Mouse (Mus musculus): ENCODE measurements at regions not wholly inside any gene's neighbourhood (a gene's known extent, or its start where the extent isn't known, plus 50 kb on each side); places are given as distances from the start of the nearest gene placed in this dataset.

DNA sequence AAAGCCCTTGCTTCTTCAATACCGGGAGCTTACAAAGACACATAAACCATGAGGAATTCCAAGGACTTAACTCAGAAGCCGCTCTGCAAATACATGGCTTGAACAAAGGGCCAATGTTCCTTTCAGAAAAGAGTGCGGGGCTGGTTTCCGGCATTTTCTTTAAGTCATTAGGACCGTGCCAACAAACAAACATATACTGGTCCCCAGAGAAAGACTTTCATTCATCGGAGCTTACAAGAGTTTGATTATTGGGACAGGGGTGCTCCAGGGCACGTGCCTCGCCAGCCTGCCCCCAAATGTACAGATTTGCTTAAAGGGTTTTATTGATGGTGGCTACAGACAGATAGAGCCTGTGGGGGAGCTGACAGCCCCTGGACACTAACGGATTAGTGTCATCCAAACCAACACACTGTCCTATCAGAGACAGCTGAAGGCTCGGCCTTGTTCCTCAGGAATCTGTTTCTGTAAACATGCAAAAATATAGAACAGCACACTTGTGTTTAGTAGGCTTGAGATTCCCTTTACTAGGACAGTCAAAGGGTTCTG, 169.4 kb downstream of the Gsdmc2 start:
- H3K4me3 ChIP-seq (ENCODE audit: low read depth, low read length) = no peak overlapping the region
- H3K27me3 ChIP-seq (ENCODE audit: control insufficient read depth, insufficient read depth, low read length, poor library complexity, severe bottlenecking) = no peaks in the 10 kb centered on the region
- no peak for TF ChIP-seq CTCF (IDR thresholded peaks at IDR 0.05; ENCODE audit: low read depth, low read length)
- no peak for TF ChIP-seq POLR2A (IDR thresholded peaks at IDR 0.05; ENCODE audit: insufficient read depth, low read length)
- no peak for TF ChIP-seq EP300 (IDR thresholded peaks at IDR 0.05; ENCODE audit: insufficient read depth, low read depth, low read length)
- H3K27ac ChIP-seq (ENCODE audit: insufficient read depth, low read length) = no peak overlapping the region
- no peaks in the 10 kb centered on the region for H3K4me1 ChIP-seq (ENCODE audit: control insufficient read depth, insufficient read depth, low read length)
- H3K36me3 ChIP-seq (ENCODE audit: control insufficient read depth, insufficient read depth, low read length, poor library complexity, severe bottlenecking) = no peaks in the 10 kb centered on the region
- H3K9ac ChIP-seq (ENCODE audit: low read depth, poor library complexity, severe bottlenecking) = no peak overlapping the region
- H3K9me3 ChIP-seq (replicated peaks; ENCODE audit: control insufficient read depth, insufficient read depth, low read length, poor library complexity, severe bottlenecking) = no peaks in the 10 kb centered on the region

DNA sequence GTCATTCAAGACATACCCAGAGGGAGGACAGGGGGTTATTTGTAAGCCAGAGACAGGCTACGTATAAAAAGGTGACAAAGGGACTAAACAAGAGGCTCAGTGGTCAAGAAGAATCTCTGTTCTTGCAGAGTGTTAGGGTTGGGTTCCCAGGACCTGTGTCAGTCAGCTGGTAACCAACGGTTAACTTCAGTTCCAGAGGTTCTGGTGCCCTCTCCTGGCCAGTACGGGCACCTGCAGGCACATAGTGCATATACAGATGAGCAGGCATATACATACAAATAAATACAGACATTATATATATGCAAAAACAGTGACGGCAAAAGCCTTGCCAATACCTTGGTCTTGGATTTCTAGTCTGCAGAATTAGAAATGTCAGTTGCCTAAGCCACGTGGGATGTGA, 170.6 kb downstream of the Gsdmc2 start:
- Histone ChIP-seq H3K9ac (ENCODE audit: low read depth, poor library complexity, severe bottlenecking) (no peak overlapping the region), H3K4me1 (ENCODE audit: control insufficient read depth, insufficient read depth, low read length) (no peaks in the 10 kb centered on the region), H3K9me3 (replicated peaks; ENCODE audit: control insufficient read depth, insufficient read depth, low read length, poor library complexity, severe bottlenecking) (no peaks in the 10 kb centered on the region), H3K27ac (ENCODE audit: insufficient read depth, low read length) (no peak overlapping the region), H3K27me3 (ENCODE audit: control insufficient read depth, insufficient read depth, low read length, poor library complexity, severe bottlenecking) (no peaks in the 10 kb centered on the region), H3K36me3 (ENCODE audit: control insufficient read depth, insufficient read depth, low read length, poor library complexity, severe bottlenecking) (no peaks in the 10 kb centered on the region), H3K4me3 (ENCODE audit: low read depth, low read length) (no peak overlapping the region)
- peak; percentile 22 for TF ChIP-seq CTCF (IDR thresholded peaks at IDR 0.05; ENCODE audit: low read depth, low read length)
- TF ChIP-seq POLR2A (IDR thresholded peaks at IDR 0.05; ENCODE audit: insufficient read depth, low read length) = no peak

DNA sequence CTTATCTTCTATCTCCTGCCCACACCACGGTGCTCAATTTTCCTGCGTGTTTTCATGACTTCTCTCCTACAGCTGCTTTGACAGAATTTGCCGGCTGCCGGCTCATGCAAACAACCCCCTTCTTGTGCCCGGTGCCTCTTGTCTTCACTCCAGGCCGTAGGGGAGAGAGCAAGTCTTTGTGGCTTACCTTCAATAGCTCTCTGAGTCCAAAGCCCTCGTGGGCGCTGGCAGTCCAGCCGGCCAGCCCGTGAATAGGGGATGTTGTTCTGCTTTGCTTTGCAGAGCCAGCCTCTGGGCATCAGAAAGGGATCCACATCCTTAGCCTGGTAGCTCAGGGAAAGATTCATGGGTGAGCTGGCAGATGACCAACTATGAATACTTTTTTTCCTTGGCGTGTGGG, 173.9 kb downstream of the Gsdmc2 start:
- Histone ChIP-seq H3K9ac (ENCODE audit: low read depth, poor library complexity, severe bottlenecking) (no peak overlapping the region), H3K27me3 (ENCODE audit: control insufficient read depth, insufficient read depth, low read length, poor library complexity, severe bottlenecking) (no peaks in the 10 kb centered on the region), H3K36me3 (ENCODE audit: control insufficient read depth, insufficient read depth, low read length, poor library complexity, severe bottlenecking) (no peaks in the 10 kb centered on the region), H3K27ac (ENCODE audit: insufficient read depth, low read length) (no peak overlapping the region), H3K4me1 (ENCODE audit: control insufficient read depth, insufficient read depth, low read length) (no peaks in the 10 kb centered on the region), H3K9me3 (replicated peaks; ENCODE audit: control insufficient read depth, insufficient read depth, low read length, poor library complexity, severe bottlenecking) (no peaks in the 10 kb centered on the region), H3K4me3 (ENCODE audit: low read depth, low read length) (no peak overlapping the region)
- TF ChIP-seq CTCF (IDR thresholded peaks at IDR 0.05; ENCODE audit: low read depth, low read length) = no peak
- TF ChIP-seq EP300 (IDR thresholded peaks at IDR 0.05; ENCODE audit: insufficient read depth, low read depth, low read length) = no peak
- TF ChIP-seq POLR2A (IDR thresholded peaks at IDR 0.05; ENCODE audit: insufficient read depth, low read length) = no peak

DNA sequence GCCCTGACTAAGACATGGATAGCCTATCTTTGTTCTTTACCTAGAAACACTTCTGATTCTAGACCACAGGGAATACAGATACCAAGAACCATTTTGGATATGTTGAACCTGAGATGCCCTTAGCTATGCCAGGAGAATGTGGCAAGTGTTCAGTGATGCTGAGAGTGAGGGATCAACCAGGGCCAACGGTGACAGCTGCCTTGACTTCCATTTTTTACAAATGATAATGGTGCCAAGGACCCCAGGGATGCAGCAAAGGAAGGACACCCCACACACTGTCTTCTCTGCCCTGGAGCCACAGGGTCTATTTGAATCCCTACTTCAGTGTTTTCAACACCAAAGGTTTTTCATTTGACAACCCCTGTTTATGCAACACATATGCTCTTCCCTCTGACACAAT, 174.4 kb downstream of the Gsdmc2 start:
- Histone ChIP-seq H3K27ac (ENCODE audit: insufficient read depth, low read length) (no peak overlapping the region), H3K9me3 (replicated peaks; ENCODE audit: control insufficient read depth, insufficient read depth, low read length, poor library complexity, severe bottlenecking) (no peaks in the 10 kb centered on the region), H3K9ac (ENCODE audit: low read depth, poor library complexity, severe bottlenecking) (no peak overlapping the region), H3K27me3 (ENCODE audit: control insufficient read depth, insufficient read depth, low read length, poor library complexity, severe bottlenecking) (no peaks in the 10 kb centered on the region), H3K4me1 (ENCODE audit: control insufficient read depth, insufficient read depth, low read length) (no peaks in the 10 kb centered on the region), H3K4me3 (ENCODE audit: low read depth, low read length) (no peak overlapping the region), H3K36me3 (ENCODE audit: control insufficient read depth, insufficient read depth, low read length, poor library complexity, severe bottlenecking) (no peaks in the 10 kb centered on the region)
- no peak for TF ChIP-seq EP300 (IDR thresholded peaks at IDR 0.05; ENCODE audit: insufficient read depth, low read depth, low read length)
- TF ChIP-seq POLR2A (IDR thresholded peaks at IDR 0.05; ENCODE audit: insufficient read depth, low read length) = no peak
- TF ChIP-seq CTCF (IDR thresholded peaks at IDR 0.05; ENCODE audit: low read depth, low read length) = no peak

DNA sequence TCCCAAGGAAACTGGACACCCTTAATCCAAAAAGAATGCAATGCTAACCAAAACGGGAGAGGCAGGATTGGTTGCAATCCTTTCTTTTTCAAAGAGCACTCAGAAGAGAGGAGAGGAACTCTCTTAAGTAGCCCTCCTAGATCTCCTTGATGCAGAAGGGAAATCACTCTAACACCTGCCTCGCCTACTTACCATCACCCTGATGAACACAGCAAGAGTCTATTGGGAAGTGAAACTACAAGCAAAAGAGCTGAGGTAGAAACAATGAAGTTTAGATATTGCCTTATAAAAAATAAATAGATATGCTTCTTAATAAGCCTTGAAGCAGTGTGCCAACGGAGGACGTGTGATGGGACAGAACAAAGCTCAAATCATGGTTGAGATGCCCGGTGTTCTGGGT, 177.4 kb downstream of the Gsdmc2 start:
- TF ChIP-seq POLR2A (IDR thresholded peaks at IDR 0.05; ENCODE audit: insufficient read depth, low read length) (no peak), CTCF (IDR thresholded peaks at IDR 0.05; ENCODE audit: low read depth, low read length) (no peak), EP300 (IDR thresholded peaks at IDR 0.05; ENCODE audit: insufficient read depth, low read depth, low read length) (no peak)
- Histone ChIP-seq H3K4me3 (ENCODE audit: low read depth, low read length) (no peak overlapping the region), H3K9ac (ENCODE audit: low read depth, poor library complexity, severe bottlenecking) (no peak overlapping the region), H3K36me3 (ENCODE audit: control insufficient read depth, insufficient read depth, low read length, poor library complexity, severe bottlenecking) (no peaks in the 10 kb centered on the region), H3K4me1 (ENCODE audit: control insufficient read depth, insufficient read depth, low read length) (no peaks in the 10 kb centered on the region), H3K27me3 (ENCODE audit: control insufficient read depth, insufficient read depth, low read length, poor library complexity, severe bottlenecking) (no peaks in the 10 kb centered on the region), H3K27ac (ENCODE audit: insufficient read depth, low read length) (no peak overlapping the region), H3K9me3 (replicated peaks; ENCODE audit: control insufficient read depth, insufficient read depth, low read length, poor library complexity, severe bottlenecking) (no peaks in the 10 kb centered on the region)

- Histone ChIP-seq H3K4me3 (ENCODE audit: low read depth, low read length) (no peak overlapping the region), H3K4me1 (ENCODE audit: control insufficient read depth, insufficient read depth, low read length) (no peaks in the 10 kb centered on the region), H3K9me3 (replicated peaks; ENCODE audit: control insufficient read depth, insufficient read depth, low read length, poor library complexity, severe bottlenecking) (no peaks in the 10 kb centered on the region), H3K9ac (ENCODE audit: low read depth, poor library complexity, severe bottlenecking) (no peak overlapping the region), H3K27ac (ENCODE audit: insufficient read depth, low read length) (no peak overlapping the region), H3K36me3 (ENCODE audit: control insufficient read depth, insufficient read depth, low read length, poor library complexity, severe bottlenecking) (no peaks in the 10 kb centered on the region), H3K27me3 (ENCODE audit: control insufficient read depth, insufficient read depth, low read length, poor library complexity, severe bottlenecking) (0 out of 2 replicates have a peak, but pooled peaks cover 2% of the 10 kb centered on the region)
- TF ChIP-seq CTCF (IDR thresholded peaks at IDR 0.05; ENCODE audit: low read depth, low read length) = no peak
Observed at GRCm38 (mm10) chr15:63665517-63665916, 179.5 kb downstream of the Gsdmc2 start.
